Mouse (Mus musculus) adrenal gland, postnatal 25 days (tissue): ENCODE measurements around the gene Mroh2b. TPM values are rescaled to one million over a fixed set of nuclear protein-coding genes. Genes with fewer than 3 reads are reported as not detected.

Experiments used
- DNase-seq: peaks from one replicate; pipeline ENCODE4 v3.0.0; 2021; ENCODE audit warnings: mixed read lengths
- long read RNA-seq: library from polyadenylated mRNA; stranded (forward); transcript quantifications from one replicate; pipeline ENCODE4 v2.0.0, GENCODE M21; 2021
- total RNA-seq: library from RNA; stranded (reverse); gene quantifications from 2 replicates; pipeline ENCODE4 v1.2.3, GENCODE M21; 2021

The Mroh2b gene
- not detected in 2 replicates for total RNA-seq
- long read RNA-seq, result 0 reads

DNA sequence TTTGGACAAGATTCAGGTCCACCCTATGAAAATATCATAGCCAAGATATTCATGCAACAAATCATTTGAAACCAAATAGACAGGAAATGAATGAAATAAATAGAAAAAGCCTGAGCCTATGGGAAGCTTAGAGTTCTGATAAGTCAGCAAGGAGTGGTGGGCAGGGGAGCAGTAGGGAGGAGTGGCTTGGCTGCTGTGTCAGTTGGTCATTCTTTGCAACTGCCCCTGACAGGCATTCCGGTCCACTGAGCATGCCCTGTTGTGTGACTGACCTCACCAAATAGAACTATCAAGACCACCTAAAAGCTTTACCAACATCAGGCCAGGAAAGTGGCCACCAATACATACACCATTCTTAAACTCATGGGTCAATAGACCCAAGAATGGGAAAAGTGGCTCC, at the start of gene Mroh2b:
Gene Mroh2b (plus strand): TSS at position 301 of the 400 bp plus-strand sequence.
- DNase-seq, result no peak

DNA sequence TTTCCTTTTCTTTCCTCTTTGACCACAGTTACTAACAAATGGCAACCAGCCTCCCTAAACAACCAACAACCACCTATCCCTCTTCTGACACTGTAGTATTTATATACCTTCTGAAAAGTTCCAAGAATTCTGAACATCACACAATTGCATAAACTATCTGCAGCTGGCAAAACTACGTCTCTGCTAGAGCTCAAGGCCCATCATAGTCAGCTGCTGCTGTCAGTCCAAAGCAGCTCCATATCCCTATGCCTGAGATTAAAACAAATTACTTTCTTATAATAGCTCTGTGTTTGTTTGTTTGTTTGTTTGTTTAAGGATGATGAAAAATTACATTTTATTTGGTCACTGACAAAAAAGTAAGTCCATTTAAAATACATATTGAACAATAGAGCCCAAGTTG, 48.5 kb upstream of the Mroh2b start:
- no peak for DNase-seq

DNA sequence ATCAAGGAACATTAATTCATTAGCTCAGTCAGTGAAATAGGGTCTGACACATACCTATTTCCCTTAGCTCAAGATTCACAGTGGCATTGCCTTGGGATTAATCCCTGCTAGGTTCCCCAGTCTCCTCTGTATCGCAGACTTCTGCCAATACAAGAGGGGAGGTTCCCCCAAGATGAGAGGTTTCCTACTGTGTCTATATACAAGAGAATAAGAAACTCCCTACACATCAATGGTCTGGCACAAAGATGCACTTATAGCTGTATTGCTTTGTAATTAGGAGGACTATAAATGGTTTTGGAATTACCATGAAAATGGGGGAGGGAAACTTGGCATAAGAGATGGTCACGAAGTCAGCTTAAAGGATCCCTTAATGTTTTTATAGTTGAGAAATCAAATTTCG, 3.6 kb upstream of the Mroh2b start:
- DNase-seq, result no peak

DNA sequence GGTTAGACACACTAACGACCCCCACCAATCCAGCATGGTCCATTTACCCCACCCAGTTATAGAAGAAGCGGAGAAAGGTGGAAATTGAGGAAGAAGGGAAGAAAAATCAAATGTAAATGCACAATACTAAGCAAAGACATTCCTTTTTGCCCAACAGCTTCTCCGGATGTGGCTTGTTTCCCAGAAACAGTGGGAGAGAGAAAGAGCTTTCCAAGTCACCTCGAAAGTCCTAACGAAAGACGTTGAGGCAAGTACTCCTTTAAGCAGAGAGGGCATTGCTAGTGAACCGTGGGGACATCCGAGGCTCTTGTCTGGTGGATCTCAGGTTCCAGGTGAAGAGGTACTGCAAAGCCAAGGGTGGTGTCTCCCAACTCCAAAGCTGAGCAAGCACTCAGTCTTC, 36.2 kb downstream of the Mroh2b start:
- no peak for DNase-seq

DNA sequence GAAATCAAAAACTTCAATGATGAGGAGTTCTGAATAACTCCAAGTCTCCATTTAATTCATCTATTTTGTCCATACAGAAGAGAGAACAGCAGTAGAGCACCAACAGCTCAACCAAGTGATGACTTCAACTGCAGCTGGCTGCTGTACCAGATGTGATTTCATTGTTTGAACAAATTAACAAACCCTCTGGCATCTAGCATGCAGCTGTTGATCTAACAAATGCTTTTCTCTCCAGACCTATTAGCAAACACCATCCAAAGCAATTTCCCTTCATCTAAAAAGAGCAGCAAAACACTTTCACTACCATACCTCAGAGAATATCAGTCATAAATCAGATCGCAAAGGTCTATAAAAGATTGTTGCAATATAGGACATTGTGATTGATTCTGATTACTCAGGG, 74.8 kb downstream of the Mroh2b start:
- no peak for DNase-seq

DNA sequence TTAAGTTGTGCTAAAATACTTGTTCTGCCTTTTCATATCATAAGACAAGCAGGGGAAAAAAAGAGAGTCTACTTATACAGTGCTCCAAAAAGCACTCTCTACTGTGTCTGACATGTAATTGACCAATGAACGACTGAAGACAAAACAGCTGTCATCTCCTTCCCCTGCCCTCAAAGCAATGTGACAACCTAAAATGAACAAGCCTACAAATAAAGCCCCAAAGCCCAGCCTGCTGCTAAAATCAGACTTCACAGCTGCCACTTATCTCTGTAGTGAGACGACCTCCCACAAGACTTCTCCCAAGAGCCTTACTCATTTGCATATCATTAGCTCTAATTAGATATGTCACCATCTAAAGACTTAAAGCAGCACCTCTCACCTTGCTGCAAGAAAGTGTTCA, 104.4 kb downstream of the Mroh2b start:
- no peak for DNase-seq

DNA sequence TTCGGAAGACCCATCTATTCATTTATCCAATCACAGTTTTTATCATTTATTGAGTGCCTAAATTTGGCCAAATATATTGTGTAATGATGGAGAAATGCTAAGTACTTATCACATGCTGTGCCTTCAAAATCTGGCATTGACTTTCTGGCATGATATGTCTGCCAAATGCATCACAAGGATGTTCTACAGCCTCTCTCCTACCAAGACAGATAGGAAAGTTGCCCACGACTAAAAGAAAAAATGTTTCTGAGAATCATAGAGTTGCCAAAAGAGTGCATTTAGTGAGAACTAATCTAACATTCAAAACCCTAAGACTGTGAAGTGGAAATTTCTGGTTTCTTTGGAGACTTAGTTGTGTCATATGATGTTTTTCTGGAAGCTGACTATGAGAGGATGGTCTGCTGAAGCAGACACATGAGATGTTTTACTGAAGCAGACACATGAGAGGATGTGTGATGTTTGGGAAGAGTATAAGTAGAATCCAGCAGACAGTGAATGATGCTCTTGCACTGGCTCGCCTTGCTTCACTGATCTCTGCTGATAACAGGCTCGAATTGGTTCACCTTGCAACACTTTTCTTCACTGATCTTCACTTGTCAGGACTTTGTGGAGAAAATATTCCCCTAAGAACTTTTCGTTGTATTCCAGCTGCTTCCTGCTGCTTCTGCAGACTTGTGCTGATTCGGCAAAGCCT, 105.1 kb downstream of the Mroh2b start:
- DNase-seq, result no peak

DNA sequence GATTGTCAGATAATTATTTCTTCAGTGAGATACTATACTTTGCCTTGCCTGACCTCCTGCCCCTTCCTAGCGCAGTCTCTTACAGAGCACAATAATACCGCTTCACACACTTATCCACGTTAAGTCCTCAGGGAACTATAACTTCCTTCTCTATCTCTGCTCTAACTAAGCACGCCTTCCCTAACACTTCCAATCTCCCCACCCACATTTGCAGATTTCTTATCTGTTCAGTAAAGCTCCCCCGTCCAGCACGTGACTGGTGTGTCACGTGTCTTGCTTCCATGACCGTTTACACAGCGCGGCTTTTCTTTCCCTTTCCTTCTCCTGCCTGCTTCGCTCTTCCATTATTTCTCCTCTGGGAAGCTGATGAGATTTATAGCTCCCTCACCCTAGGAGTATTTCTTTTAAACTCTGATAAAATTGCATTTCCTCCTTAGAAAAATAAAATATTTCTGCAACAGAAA, 111.1 kb downstream of the Mroh2b start:
- no peak for DNase-seq

Other genes with a start within 250 kb of the Mroh2b start
- gene C6, start 171.6 kb upstream of the Mroh2b start, total RNA-seq, result 6.4 and 8.8 TPM in 2 replicates
- 9.4 and 9.5 TPM in 2 replicates for gene C7, start 165.0 kb downstream of the Mroh2b start, total RNA-seq
- gene Card6, start 209.8 kb downstream of the Mroh2b start, total RNA-seq, result 7.9 and 11.4 TPM in 2 replicates
- 360 and 420 TPM in 2 replicates for gene Rpl37, start 217.9 kb downstream of the Mroh2b start, total RNA-seq
- gene Prkaa1, start 245.1 kb downstream of the Mroh2b start, total RNA-seq, result 35.7 and 42.2 TPM in 2 replicates